Mouse (Mus musculus) testis, adult 2 months (tissue): ENCODE results near the gene Ppfia3.

Experiments used
- CTCF ChIP-seq: fragments of 200-500 bp; IDR thresholded peaks from 2 replicates; pipeline ENCODE4 v1.5.1; 2012; ENCODE audit warnings: low read depth, mild to moderate bottlenecking, inconsistent platforms, low read length, moderate library complexity; ENCODE audit not compliant: control insufficient read depth, insufficient read depth, insufficient replicate concordance
- POLR2A ChIP-seq: fragments of 200-500 bp; IDR thresholded peaks from 2 replicates; pipeline ENCODE4 v1.6.1; 2012; ENCODE audit warnings: low read depth, mild to moderate bottlenecking, inconsistent platforms, low read length, moderate library complexity; ENCODE audit not compliant: control insufficient read depth

- no peak for TF ChIP-seq POLR2A
- no peak for TF ChIP-seq CTCF
Measured at GRCm38 (mm10) chr7:45336319-45336718, 30.5 kb downstream of the Ppfia3 start.
